Mouse (Mus musculus): Measurements from ENCODE around the gene Kif11. TPM values are rescaled to one million over a fixed set of nuclear protein-coding genes. Genes with fewer than 3 reads are reported as not detected.
A peak's percentile ranks its signal among the peaks of the same experiment; 100 is the strongest.

Gene Kif11
- polyA plus RNA-seq, 1 experiment from 2014 or later: 54.2 TPM

DNA sequence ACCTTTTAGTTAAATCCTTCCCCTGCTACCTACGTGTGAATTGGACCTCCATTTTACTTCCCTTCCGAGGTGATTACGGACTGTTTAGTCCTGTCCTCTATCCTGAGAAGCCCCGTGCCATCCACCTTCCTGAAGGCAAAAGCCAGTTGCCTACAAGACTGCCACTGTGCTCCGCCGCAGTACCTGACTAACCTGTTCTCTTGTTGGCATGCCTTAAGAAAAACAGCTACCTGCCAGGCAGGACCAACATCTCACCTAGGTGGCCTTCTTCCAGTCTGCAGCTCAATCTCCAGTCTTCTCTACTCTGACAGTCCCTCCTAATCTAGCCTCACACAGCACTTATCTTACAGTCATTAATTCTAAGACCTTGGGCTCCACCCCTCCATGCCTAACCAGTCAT lies 22.9 kb upstream of the Kif11 start:
- H3K4me2 ChIP-seq (replicated peaks): no peak overlapping the region
- no peak for ATAC-seq (ENCODE audit: low FRiP score)
- WGBS: 95% methylated on average over 6 of the region's 6 CpGs
- no peak overlapping the region for H3K27ac ChIP-seq
- H3K4me3 ChIP-seq: no peak overlapping the region
- H3K9ac ChIP-seq: no peak overlapping the region
- H3K36me3 ChIP-seq: 0 out of 2 replicates have a peak, but pooled peaks cover 4% of the 10 kb centered on the region
- no peaks in the 10 kb centered on the region for H3K27me3 ChIP-seq
- H3K9me3 ChIP-seq (replicated peaks): no peaks in the 10 kb centered on the region
- no peaks in the 10 kb centered on the region for H3K4me1 ChIP-seq

DNA sequence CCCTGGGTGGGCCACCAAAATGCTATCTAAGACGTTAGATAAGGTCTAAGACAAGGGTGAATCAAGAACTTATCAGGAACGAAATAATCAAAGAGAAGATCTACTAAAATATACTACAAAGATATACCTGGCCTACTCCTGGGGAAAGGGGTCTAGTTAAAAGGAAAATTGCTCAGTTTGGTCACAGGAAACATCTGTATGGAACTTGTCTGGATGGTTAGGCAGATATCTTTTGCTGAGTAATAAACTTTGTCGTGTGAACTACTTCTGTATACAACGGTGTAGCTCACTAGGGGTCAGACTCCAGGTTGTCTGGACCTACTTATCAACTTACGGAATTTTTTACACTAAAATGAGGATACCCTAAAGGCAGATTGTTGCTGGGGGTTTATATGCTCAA lies 16.2 kb upstream of the Kif11 start:
- 77% methylated on average over 5 of the region's 5 CpGs for WGBS
- Histone ChIP-seq H3K36me3 (no peaks in the 10 kb centered on the region), H3K9ac (no peak overlapping the region), H3K4me2 (replicated peaks) (no peak overlapping the region), H3K9me3 (replicated peaks) (no peaks in the 10 kb centered on the region), H3K27me3 (no peaks in the 10 kb centered on the region), H3K4me1 (no peaks in the 10 kb centered on the region), H3K27ac (no peak overlapping the region), H3K4me3 (no peak overlapping the region)
- no peak for ATAC-seq (ENCODE audit: low FRiP score)

DNA sequence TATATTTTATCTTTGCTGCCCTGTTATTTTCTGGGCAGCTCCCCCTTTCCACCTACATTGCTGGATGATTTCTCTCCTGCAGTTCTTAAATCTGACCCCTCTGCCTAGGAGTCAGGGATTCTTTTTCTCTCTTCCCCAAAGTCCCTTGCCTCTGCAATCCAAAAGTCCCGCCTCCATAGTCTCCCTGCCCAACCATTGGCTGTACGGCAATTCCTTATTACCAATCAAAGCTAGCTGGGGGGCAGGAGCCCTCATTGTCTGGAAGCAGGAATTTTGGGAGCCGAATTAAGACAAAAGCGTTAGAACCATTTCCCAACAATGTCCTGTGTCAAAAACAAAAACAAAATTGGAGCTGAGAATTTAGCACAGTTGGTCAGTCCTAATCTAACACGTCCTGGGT lies 13.7 kb upstream of the Kif11 start:
- ATAC-seq (ENCODE audit: low FRiP score): no peak
- Histone ChIP-seq H3K4me3 (no peak overlapping the region), H3K4me2 (replicated peaks) (0 out of 2 replicates have a peak overlapping the region, but pooled peaks have one; percentile 11), H3K27me3 (no peaks in the 10 kb centered on the region), H3K27ac (no peak overlapping the region), H3K9ac (no peak overlapping the region), H3K9me3 (replicated peaks) (no peaks in the 10 kb centered on the region), H3K36me3 (no peaks in the 10 kb centered on the region), H3K4me1 (no peaks in the 10 kb centered on the region)
- WGBS: 30% methylated on average over 5 of the region's 5 CpGs

DNA sequence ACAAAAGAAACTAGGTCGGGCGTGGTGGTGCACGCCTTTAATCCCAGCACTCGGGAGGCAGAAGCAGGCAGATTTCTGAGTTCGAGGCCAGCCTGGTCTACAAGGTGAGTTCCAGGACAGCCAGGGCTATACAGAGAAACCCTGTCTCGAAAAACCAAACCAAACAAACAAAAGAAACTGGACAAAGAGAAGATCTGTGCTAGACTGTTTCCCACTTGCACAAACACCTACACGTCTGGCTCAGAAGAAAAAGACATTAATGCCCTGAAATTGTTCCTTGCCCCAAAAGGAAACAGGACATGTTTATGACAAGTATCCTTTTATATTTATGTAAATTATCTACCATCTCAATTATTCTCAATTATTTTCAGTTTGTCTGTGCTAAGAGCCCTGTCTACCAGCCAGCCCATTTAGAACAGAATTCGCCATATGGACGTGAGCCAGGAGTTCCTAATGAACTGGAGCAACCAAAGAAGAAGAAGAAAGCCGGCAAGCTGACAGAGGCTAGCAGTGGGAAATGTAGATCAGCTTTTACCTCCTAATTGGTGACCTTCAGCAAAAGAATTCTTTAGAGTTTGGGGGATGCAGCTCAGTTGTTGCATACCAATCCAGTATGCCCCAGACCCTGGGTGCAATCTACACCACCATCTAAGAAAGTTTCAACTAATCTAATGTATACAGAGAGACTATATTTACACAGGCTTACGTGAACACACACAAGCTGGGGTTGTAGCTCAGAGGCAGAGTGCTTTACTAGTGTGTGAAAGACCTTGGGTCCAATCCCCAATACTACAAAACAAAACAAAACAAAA lies 12.9 kb upstream of the Kif11 start:
- no peak overlapping the region for H3K4me2 ChIP-seq (replicated peaks)
- WGBS: 83% methylated on average over 11 of the region's 11 CpGs
- ATAC-seq (ENCODE audit: low FRiP score): no peak
- no peaks in the 10 kb centered on the region for H3K27me3 ChIP-seq
- H3K4me3 ChIP-seq: no peak overlapping the region
- no peak overlapping the region for H3K9ac ChIP-seq
- H3K9me3 ChIP-seq (replicated peaks): no peaks in the 10 kb centered on the region
- no peaks in the 10 kb centered on the region for H3K4me1 ChIP-seq
- no peaks in the 10 kb centered on the region for H3K36me3 ChIP-seq
- H3K27ac ChIP-seq: no peak overlapping the region

DNA sequence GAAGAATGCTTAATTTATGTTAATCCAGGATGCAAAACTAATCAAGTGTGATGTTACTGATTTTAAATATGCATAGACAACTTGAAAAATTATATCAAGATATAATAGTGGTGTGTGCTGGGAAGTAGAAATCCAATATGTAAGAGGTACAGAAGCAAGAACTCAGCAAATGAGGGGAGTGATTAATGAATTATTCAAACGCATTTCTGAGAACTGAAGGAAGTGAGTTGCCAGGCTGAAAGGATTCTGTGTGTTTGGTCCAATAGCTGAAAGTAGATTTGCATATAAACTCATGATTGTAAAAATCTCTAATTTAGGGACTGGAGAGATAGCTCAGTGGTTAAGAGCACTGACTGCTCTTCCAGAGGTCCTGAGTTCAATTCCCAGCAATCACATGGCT lies 7.2 kb upstream of the Kif11 start:
- ATAC-seq (ENCODE audit: low FRiP score): no peak
- H3K36me3 ChIP-seq: no peaks in the 10 kb centered on the region
- H3K4me3 ChIP-seq: no peak overlapping the region
- H3K27me3 ChIP-seq: no peaks in the 10 kb centered on the region
- H3K4me2 ChIP-seq (replicated peaks): no peak overlapping the region
- no peaks in the 10 kb centered on the region for H3K9me3 ChIP-seq (replicated peaks)
- no peaks in the 10 kb centered on the region for H3K4me1 ChIP-seq
- H3K9ac ChIP-seq: no peak overlapping the region
- WGBS: 71% methylated on average over 1 of the region's 1 CpGs
- H3K27ac ChIP-seq: no peak overlapping the region

DNA sequence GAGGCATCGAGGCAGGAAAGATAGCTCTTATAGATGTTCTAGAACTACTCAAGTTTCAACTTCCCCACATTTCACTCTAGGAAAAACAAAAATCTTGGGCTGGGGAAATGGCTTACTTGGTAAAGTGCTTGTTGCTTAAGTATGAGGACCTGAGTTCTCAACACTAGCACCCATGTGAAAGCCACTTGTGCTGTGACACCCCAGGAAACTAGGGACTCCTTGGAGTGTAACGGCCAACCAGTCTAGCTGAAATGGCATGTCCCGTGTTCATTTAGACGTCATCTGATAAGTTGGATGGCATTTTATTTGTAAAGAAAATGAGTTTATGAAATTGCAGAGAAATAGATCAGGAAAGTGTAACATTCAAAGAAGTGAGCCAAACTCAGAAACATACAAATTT lies 6.3 kb upstream of the Kif11 start:
- Histone ChIP-seq H3K4me2 (replicated peaks) (no peak overlapping the region), H3K4me1 (no peaks in the 10 kb centered on the region), H3K27ac (no peak overlapping the region), H3K36me3 (no peaks in the 10 kb centered on the region), H3K4me3 (no peak overlapping the region), H3K27me3 (no peaks in the 10 kb centered on the region), H3K9ac (no peak overlapping the region), H3K9me3 (replicated peaks) (no peaks in the 10 kb centered on the region)
- ATAC-seq (ENCODE audit: low FRiP score): no peak
- WGBS: 87% methylated on average over 4 of the region's 4 CpGs

DNA sequence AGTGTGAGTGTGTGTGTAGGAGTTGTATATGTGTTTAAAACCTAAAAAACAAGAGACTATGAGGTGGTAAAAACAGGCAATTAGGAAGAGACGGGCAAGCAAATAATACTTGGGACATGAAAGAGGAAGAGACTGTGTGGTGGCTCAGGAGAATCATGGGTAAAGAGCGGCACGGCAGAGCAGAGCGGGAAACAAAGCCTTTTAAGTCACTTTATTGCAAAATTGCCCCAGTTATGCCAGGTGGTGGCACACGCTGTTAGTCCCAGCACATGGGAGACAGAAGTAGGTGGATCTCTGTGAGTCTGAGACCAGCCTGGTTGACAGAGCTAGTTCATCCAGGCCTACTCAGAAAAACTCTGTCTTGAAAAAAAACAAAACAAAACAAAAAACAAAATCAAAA lies 5.8 kb upstream of the Kif11 start:
- Histone ChIP-seq H3K27me3 (no peaks in the 10 kb centered on the region), H3K9ac (no peak overlapping the region), H3K4me2 (replicated peaks) (no peak overlapping the region), H3K4me1 (peaks cover 3% of the 10 kb centered on the region), H3K27ac (no peak overlapping the region), H3K4me3 (no peak overlapping the region), H3K36me3 (no peaks in the 10 kb centered on the region), H3K9me3 (replicated peaks) (no peaks in the 10 kb centered on the region)
- no peak for ATAC-seq (ENCODE audit: low FRiP score)
- WGBS: 92% methylated on average over 5 of the region's 5 CpGs

DNA sequence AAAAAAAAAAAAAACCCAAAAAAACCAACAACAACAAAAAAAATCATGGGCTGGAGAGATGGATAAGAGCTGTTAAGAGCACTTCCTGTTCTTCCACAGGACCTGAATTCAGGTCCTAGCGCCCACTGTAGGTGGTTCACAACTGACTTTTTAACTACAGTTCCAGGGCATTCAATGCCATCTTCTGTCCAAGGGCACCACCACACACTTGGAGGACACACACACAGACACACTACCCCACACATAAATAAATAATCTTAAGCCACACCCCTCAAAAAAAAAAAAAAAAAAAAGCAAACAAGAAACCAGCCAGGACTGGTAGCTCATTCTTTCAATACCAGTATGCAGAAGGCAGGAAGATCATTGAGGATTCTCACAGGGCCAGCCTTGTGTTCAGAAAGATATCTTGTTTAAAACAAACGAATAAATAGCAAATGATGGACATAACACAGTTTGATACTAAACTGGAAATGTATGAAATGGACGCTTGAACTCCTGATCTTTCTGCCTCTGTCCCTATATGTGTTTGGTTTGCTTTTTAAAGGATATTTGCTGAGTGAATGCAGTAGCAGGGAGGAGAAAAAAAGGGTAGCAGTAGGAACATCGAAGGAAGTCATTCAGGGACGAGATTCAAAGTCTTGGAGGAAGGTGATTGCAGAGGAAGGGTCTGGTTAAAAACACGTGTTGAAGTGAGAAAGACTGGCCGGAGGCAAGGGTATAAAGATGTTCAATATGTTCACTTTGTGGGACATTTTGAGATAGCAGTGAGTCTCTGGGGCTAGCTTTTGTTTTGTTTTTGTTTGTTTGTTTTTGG lies 1.1 kb upstream of the Kif11 start:
- H3K27ac ChIP-seq: peak overlapping the region; percentile 91
- no peaks in the 10 kb centered on the region for H3K36me3 ChIP-seq
- no peaks in the 10 kb centered on the region for H3K9me3 ChIP-seq (replicated peaks)
- peaks cover 18% of the 10 kb centered on the region for H3K4me1 ChIP-seq
- H3K4me3 ChIP-seq: peak overlapping the region; percentile 77
- H3K9ac ChIP-seq: peak overlapping the region; percentile 70
- peak; percentile 1; the same call in 1 of the 2 replicates for ATAC-seq (ENCODE audit: low FRiP score)
- WGBS: 25% methylated on average over 7 of the region's 7 CpGs
- no peaks in the 10 kb centered on the region for H3K27me3 ChIP-seq
- peak overlapping the region; percentile 68 for H3K4me2 ChIP-seq (replicated peaks)

DNA sequence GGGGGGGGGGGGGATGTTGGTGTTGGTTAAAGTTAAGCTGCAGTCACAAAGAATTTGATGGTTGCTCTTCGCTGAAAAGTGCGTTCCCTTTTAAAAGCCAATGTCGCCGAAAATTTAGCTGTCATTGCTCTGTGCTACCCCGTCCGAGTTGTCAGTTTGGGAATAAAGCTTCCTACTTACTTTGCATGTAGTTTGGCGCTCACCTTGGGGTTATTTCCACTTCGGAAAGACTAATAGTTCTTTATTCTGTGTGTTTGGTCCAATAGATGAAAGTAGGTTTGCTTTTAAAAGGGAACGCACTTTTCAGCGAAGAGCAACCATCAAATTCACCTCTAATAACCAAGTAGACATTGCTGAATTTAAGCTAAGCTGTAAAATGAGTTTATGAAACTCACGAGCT lies 638 bp downstream of the Kif11 start:
- no peak overlapping the region for H3K27ac ChIP-seq
- no peaks in the 10 kb centered on the region for H3K9me3 ChIP-seq (replicated peaks)
- H3K36me3 ChIP-seq: no peaks in the 10 kb centered on the region
- peak overlapping the region; percentile 70 for H3K9ac ChIP-seq
- WGBS: 1% methylated on average over 11 of the region's 11 CpGs
- H3K4me2 ChIP-seq (replicated peaks): peak overlapping the region; percentile 68
- H3K27me3 ChIP-seq: no peaks in the 10 kb centered on the region
- peak overlapping the region; percentile 77 for H3K4me3 ChIP-seq
- peaks cover 18% of the 10 kb centered on the region for H3K4me1 ChIP-seq
- no peak for ATAC-seq (ENCODE audit: low FRiP score)

DNA sequence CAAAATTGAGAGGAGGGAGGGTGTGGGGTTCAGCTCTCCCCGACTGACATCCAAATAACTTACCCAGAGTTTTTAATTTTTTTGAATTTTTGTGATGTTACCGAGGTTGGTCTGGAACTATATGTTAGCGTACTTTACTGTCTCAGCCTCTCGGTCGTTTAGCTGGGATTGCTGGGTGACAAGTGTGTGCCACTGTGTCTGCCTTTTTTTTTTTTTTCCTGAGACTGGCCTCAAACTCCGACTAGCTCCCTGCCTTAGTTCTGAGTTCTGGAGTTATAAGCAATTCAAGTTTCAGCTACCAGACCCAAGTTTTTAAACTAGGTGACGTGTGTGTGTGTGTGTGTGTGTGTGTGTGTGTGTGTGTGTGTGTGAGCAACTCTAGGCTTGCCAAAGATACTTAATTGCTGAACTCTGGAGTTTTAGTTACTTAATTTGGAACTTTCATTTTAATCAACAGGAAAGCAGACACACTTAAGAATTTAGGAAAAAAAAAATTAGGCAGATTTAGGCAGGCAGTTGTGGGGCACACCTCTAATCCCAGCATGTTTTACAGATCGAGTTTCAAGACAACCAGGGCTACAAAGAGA lies 1.3 kb downstream of the Kif11 start:
- peak overlapping the region; percentile 77 for H3K4me3 ChIP-seq
- no peak for ATAC-seq (ENCODE audit: low FRiP score)
- H3K4me1 ChIP-seq: peaks cover 18% of the 10 kb centered on the region
- no peaks in the 10 kb centered on the region for H3K36me3 ChIP-seq
- peak overlapping the region; percentile 68 for H3K4me2 ChIP-seq (replicated peaks)
- H3K9me3 ChIP-seq (replicated peaks): no peaks in the 10 kb centered on the region
- WGBS: 32% methylated on average over 8 of the region's 8 CpGs
- H3K27me3 ChIP-seq: no peaks in the 10 kb centered on the region
- H3K27ac ChIP-seq: no peak overlapping the region
- H3K9ac ChIP-seq: peak overlapping the region; percentile 24; the same call in 1 of the 2 replicates

DNA sequence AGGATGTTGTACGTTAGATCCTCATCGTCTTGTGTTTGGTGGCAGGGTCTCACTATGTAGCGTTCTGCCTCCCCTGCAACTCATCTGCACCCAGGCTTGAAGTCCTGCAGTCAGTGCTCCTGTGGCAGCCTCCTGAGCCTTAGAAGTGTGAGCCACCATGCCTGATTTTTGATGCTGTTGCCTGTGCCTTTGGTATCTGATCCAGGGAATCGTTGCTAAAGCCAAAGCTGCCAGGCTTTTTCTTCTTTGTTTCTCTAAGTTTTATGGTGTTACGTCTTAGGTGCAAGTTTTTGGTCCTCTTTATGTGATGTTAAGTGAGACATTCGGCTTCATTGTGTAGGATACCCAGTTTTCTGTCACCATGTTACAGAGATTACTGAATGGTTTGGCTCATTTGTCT lies 2.6 kb downstream of the Kif11 start:
- 0 out of 2 replicates have a peak overlapping the region, but pooled peaks have one; percentile 11 for H3K4me2 ChIP-seq (replicated peaks)

DNA sequence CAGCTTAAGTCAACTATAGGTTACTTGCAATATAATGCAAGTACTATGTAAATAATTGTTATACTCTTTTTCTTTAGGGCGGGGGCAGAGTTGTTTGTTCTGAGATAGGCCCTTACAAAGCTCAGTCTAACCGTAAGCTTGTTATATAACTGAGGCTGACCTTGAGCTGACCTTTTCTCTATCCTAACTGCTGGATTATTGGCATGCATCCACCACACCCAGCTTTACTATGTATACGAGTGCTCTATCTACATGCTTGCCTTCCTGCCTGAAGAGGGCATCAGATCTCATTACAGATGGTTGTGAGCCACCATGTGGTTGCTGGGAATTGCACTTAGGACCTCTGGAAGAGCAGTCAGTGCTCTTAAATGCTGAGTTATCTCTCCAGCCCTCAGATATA lies 9.9 kb downstream of the Kif11 start:
- H3K9me3 ChIP-seq (replicated peaks): no peaks in the 10 kb centered on the region
- peaks cover 20% of the 10 kb centered on the region; the same call in 1 of the 2 replicates for H3K36me3 ChIP-seq
- no peak overlapping the region for H3K4me2 ChIP-seq (replicated peaks)
- no peak overlapping the region for H3K27ac ChIP-seq
- no peak for ATAC-seq (ENCODE audit: low FRiP score)
- H3K4me1 ChIP-seq: no peaks in the 10 kb centered on the region
- H3K27me3 ChIP-seq: no peaks in the 10 kb centered on the region
- WGBS: 84% methylated on average over 3 of the region's 3 CpGs
- no peak overlapping the region for H3K4me3 ChIP-seq
- H3K9ac ChIP-seq: no peak overlapping the region

More for the DNA sequence above, 2.6 kb downstream of the Kif11 start:
- no peaks in the 10 kb centered on the region for H3K36me3 ChIP-seq
- H3K9me3 ChIP-seq (replicated peaks): no peaks in the 10 kb centered on the region
- H3K27ac ChIP-seq: no peak overlapping the region
- H3K9ac ChIP-seq: no peak overlapping the region
- no peaks in the 10 kb centered on the region for H3K27me3 ChIP-seq
- WGBS: 82% methylated on average over 6 of the region's 6 CpGs
- no peak overlapping the region for H3K4me3 ChIP-seq
- peaks cover 18% of the 10 kb centered on the region for H3K4me1 ChIP-seq
- no peak for ATAC-seq (ENCODE audit: low FRiP score)

Data from hindbrain, embryonic 12.5 days (tissue).